Mouse (Mus musculus) liver, embryonic 11.5 days (tissue): Measurements from ENCODE around the gene Ephx3. TPM values are rescaled to one million over a fixed set of nuclear protein-coding genes. Genes with fewer than 3 reads are reported as not detected.

Source experiments
- ATAC-seq: fragments of 200-750 bp; cut with Nextera tagmentation; replicated peaks from 2 replicates; pipeline ENCODE4 v1.8.0; 2017; ENCODE audit warnings: moderate number of reproducible peaks, mild to moderate bottlenecking, moderate TSS enrichment, moderate library complexity; ENCODE audit not compliant: low FRiP score
- DNase-seq: peaks from one replicate; pipeline ENCODE4 v3.0.0-alpha.2; 2017; ENCODE audit warnings: low spot score
- H3K27ac ChIP-seq: fragments of 300-500 bp; sonication (generic); 2 replicates; pipeline ENCODE4 v1.5.1; 2014; ENCODE audit warnings: mild to moderate bottlenecking, low read depth, low read length, control low read depth
- H3K27me3 ChIP-seq: fragments of 300-500 bp; sonication (generic); replicated peaks from 2 replicates; pipeline ENCODE4 v1.6.1; 2014; ENCODE audit warnings: low read length, mixed read lengths; ENCODE audit not compliant: control insufficient read depth, insufficient read depth
- H3K36me3 ChIP-seq: fragments of 300-500 bp; sonication (generic); 2 replicates; pipeline ENCODE4 v1.6.1; 2014; ENCODE audit warnings: mild to moderate bottlenecking, low read length, moderate library complexity, mixed read lengths; ENCODE audit not compliant: control insufficient read depth, insufficient read depth
- H3K4me1 ChIP-seq: fragments of 300-500 bp; sonication (generic); replicated peaks from 2 replicates; pipeline ENCODE4 v1.6.1; 2014; ENCODE audit warnings: low read length, mixed read lengths; ENCODE audit not compliant: control insufficient read depth, insufficient read depth
- H3K4me2 ChIP-seq: fragments of 300-500 bp; sonication (generic); 2 replicates; pipeline ENCODE4 v1.6.1; 2014; ENCODE audit warnings: mild to moderate bottlenecking, control low read depth, moderate library complexity
- H3K4me3 ChIP-seq: fragments of 300-500 bp; sonication (generic); 2 replicates; pipeline ENCODE4 v1.5.1; 2014; ENCODE audit warnings: low read depth, low read length, control low read depth
- H3K9ac ChIP-seq: fragments of 300-500 bp; sonication (generic); 2 replicates; pipeline ENCODE4 v1.6.1; 2014; ENCODE audit warnings: low read depth, low read length, control low read depth
- H3K9me3 ChIP-seq: fragments of 300-500 bp; sonication (generic); 2 replicates; pipeline ENCODE4 v1.6.1; 2016; ENCODE audit warnings: low read length, inconsistent platforms, mixed read lengths; ENCODE audit not compliant: control insufficient read depth
- WGBS: fragments of 180-500 bp; shearing (Covaris S2); extraction: QIAGEN DNeasy Blood & Tissue Kit; methylation state at CpG from one replicate; pipeline ENCODE4 v1.1.7; 2014; 5-methylcytosine and 5-hydroxymethylcytosine counted together
- polyA plus RNA-seq: library from polyadenylated mRNA; unstranded; fragments of >200 nt; fragmentation: Nextera tagmentation; extraction: Ambion mirVana; gene quantifications from 2 replicates; pipeline ENCODE4 v1.2.1, GENCODE M21; 2014

Ephx3 gene
- polyA plus RNA-seq, 1 experiment from 2014 or later, result not detected

- Histone ChIP-seq H3K9me3 (no peaks in the 10 kb centered on the region), H3K4me3 (no peak overlapping the region), H3K4me2 (no peak overlapping the region), H3K4me1 (peaks cover 4% of the 10 kb centered on the region), H3K9ac (no peak overlapping the region), H3K27ac (no peak overlapping the region), H3K36me3 (no peaks in the 10 kb centered on the region; the same call in 1 of the 2 replicates), H3K27me3 (no peaks in the 10 kb centered on the region)
- DNase-seq (no peak), ATAC-seq (no peak)
- WGBS, result 89% methylated on average over 8 of the region's 8 CpGs
Observed at GRCm38 (mm10) chr17:32146718-32147117, 42.6 kb downstream of the Ephx3 start.

GRCm38 (mm10) chr17:32142907-32143854 is 46.2 kb downstream of the Ephx3 start:
- H3K4me2 ChIP-seq, result peak overlapping the region; percentile 73
- peak overlapping the region; percentile 41; the same call in 1 of the 2 replicates for H3K9ac ChIP-seq
- peaks cover 4% of the 10 kb centered on the region for H3K4me1 ChIP-seq
- whole genome bisulfite sequencing, result 24% methylated on average over 39 of the region's 39 CpGs
- DNase-seq, result peak; percentile 79
- ATAC-seq, result peak; percentile 82
- no peak overlapping the region for H3K27ac ChIP-seq
- H3K4me3 ChIP-seq, result peak overlapping the region; percentile 40
- no peaks in the 10 kb centered on the region for H3K27me3 ChIP-seq
- H3K9me3 ChIP-seq, result no peaks in the 10 kb centered on the region
- peaks cover 5% of the 10 kb centered on the region for H3K36me3 ChIP-seq

DNA sequence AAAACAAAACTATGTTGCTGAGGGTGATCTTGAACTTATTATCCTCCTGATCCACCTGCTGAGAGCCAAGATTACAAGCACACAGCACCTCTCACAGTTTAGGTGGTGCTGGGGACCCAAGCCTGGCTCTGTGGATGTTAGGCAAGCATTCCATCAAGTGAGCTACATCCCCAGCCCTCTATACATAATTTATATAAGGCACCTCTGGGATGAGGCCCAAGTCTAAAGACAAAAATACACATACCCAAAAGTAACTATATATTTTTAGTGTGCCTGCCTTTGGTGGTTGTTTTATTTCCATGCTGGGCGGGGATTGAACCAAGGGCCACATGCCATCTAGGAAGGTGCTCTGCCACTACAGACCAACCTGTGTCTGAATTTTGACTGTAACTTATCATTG is 47.1 kb downstream of the Ephx3 start:
- ATAC-seq, result no peak
- Histone ChIP-seq H3K27ac (no peak overlapping the region), H3K36me3 (peaks cover 5% of the 10 kb centered on the region), H3K4me3 (no peak overlapping the region), H3K9ac (no peak overlapping the region), H3K27me3 (no peaks in the 10 kb centered on the region), H3K9me3 (no peaks in the 10 kb centered on the region), H3K4me1 (peaks cover 4% of the 10 kb centered on the region), H3K4me2 (no peak overlapping the region)
- 87% methylated on average over 1 of the region's 1 CpGs for WGBS
- DNase-seq, result no peak

Other genes with a start within 250 kb of the Ephx3 start
- 72.7 and 75.2 TPM in 2 replicates for gene Rrp1b, start 153.4 kb downstream of the Ephx3 start, polyA plus RNA-seq
- 0.40 and 0.64 TPM in 2 replicates for gene Hsf2bp, start 153.2 kb downstream of the Ephx3 start, polyA plus RNA-seq
- gene Notch3, start 22.7 kb downstream of the Ephx3 start, polyA plus RNA-seq, result 5.1 and 5.4 TPM in 2 replicates
- gene Brd4, start 95.2 kb upstream of the Ephx3 start, polyA plus RNA-seq, result 84.6 and 97.6 TPM in 2 replicates
- 54.9 and 60.9 TPM in 2 replicates for gene Akap8, start 131.7 kb upstream of the Ephx3 start, polyA plus RNA-seq
- 61.4 and 74.3 TPM in 2 replicates for gene Akap8l, start 161.1 kb upstream of the Ephx3 start, polyA plus RNA-seq
- gene Wiz, start 199.9 kb upstream of the Ephx3 start, polyA plus RNA-seq, result 25.7 and 26.4 TPM in 2 replicates
- gene Rasal3, start 214.0 kb upstream of the Ephx3 start, polyA plus RNA-seq, result 7.5 and 8.7 TPM in 2 replicates
- 1.8 and 2.2 TPM in 2 replicates for gene Pglyrp2, start 234.6 kb upstream of the Ephx3 start, polyA plus RNA-seq